Mouse (Mus musculus) cerebellum, adult 2 months (tissue): ENCODE results near the gene Fubp1. TPM values are rescaled to one million over a fixed set of nuclear protein-coding genes. Genes with fewer than 3 reads are reported as not detected.
"Not testable (repeated sequence)": the region's sequence is repeated elsewhere in the genome, so short reads cannot be mapped to it uniquely, and the experiment has no call there.

Source experiments
- DNase-seq, 2 experiments: peaks; one replicate each; pipeline ENCODE4 v3.0.0; 2021
- H3K27ac ChIP-seq: fragments of 200-500 bp; 2 replicates; pipeline ENCODE4 v1.5.1; 2012; ENCODE audit warnings: low read length, control low read depth, inconsistent platforms; ENCODE audit not compliant: insufficient read depth
- H3K27me3 ChIP-seq: fragments of 200-500 bp; 2 replicates; pipeline ENCODE4 v1.6.1; 2012; ENCODE audit warnings: inconsistent platforms, mild to moderate bottlenecking, low read length, moderate library complexity; ENCODE audit not compliant: control insufficient read depth, insufficient read depth
- H3K4me1 ChIP-seq: fragments of 200-500 bp; 2 replicates; pipeline ENCODE4 v1.6.1; 2011; ENCODE audit warnings: low read length; ENCODE audit not compliant: control insufficient read depth, insufficient read depth
- H3K4me3 ChIP-seq: fragments of 200-500 bp; replicated peaks from 2 replicates; pipeline ENCODE3; 2011; ENCODE audit warnings: mild to moderate bottlenecking, low read depth, low read length, control low read depth; ENCODE audit not compliant: insufficient read depth
- CTCF ChIP-seq: fragments of 200-500 bp; IDR thresholded peaks from 2 replicates; pipeline ENCODE4 v1.5.1; 2011; ENCODE audit warnings: low read depth, mild to moderate bottlenecking, control low read depth, low read length, moderate library complexity, borderline replicate concordance; ENCODE audit not compliant: insufficient read depth
- POLR2A ChIP-seq: fragments of 200-500 bp; IDR thresholded peaks from 2 replicates; pipeline ENCODE4 v1.6.1; 2011; ENCODE audit warnings: low read length, control low read depth, borderline replicate concordance; ENCODE audit not compliant: insufficient read depth
- WGBS: fragments of 180-500 bp; shearing (Covaris S2); methylation state at CpG from one replicate; pipeline ENCODE4 v1.1.7; 2018; 5-methylcytosine and 5-hydroxymethylcytosine counted together
- polyA plus RNA-seq: library from polyadenylated mRNA; depleted of rRNA; stranded (reverse); fragments of >200 nt; gene quantifications from 2 replicates; pipeline ENCODE4 v1.2.3, GENCODE M21; 2012

Fubp1 gene
- polyA plus RNA-seq, 1 experiment: 94.5 TPM

DNA sequence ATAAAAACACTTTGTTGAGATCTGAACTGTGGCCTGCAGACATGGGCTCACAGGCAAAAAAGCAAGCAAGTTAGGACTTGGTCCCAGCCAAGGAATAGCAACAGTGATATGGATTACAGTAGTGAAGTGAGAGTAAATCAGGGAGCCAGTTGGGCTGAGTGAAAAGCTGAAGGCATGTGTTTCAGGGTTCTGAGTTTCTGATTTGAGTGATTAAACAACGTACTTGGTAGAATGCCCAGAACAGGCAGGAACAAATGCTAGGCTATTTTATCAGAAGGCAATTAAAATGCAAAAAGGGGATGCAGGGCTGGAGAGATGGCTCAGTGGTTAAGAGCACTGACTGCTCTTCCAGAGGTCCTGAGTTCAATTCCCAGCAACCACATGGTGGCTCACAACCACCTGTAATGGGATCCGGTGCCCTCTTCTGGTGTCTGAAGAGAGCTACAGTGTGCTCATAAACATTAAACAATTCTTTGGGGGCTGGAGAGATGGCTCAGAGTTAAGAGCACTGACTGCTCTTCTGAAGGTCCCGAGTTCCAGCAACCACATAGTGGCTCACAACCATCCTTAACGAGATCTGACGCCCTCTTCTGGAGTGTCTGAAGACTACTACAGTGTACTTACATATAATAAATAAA lies 35.2 kb downstream of the Fubp1 start:
- no peak overlapping the region for H3K27ac ChIP-seq
- no peak for DNase-seq
- no peaks in the 10 kb centered on the region for H3K4me1 ChIP-seq
- H3K27me3 ChIP-seq: no peaks in the 10 kb centered on the region
- WGBS: 65% methylated on average over 5 of the region's 5 CpGs
- TF ChIP-seq POLR2A: no peak
- no peak for TF ChIP-seq CTCF
- H3K4me3 ChIP-seq: no peak overlapping the region

DNA sequence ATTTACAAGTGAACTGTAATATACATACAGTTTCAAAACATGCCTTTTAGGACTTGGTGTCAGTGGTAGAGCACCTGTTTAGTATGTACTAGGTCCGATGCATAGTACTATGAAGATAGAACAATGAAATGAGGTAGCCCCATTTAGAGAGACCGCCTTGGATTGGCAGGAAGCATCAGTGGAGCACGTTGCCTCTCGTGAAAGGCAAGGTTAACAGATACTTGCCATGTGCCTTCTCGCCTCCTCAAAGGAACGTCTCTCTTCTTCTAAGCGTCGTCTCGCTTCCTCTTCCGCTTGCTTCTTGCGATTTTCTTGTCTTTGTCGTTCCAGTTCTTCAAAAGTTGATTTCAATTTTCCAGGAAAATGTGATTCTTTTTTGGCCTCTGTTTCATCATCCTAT lies 37.5 kb downstream of the Fubp1 start:
- no peak for DNase-seq
- no peaks in the 10 kb centered on the region for H3K4me1 ChIP-seq
- H3K4me3 ChIP-seq: no peak overlapping the region
- no peaks in the 10 kb centered on the region for H3K27me3 ChIP-seq
- 90% methylated on average over 12 of the region's 12 CpGs for WGBS
- no peak overlapping the region for H3K27ac ChIP-seq
- TF ChIP-seq POLR2A (no peak), CTCF (no peak)

DNA sequence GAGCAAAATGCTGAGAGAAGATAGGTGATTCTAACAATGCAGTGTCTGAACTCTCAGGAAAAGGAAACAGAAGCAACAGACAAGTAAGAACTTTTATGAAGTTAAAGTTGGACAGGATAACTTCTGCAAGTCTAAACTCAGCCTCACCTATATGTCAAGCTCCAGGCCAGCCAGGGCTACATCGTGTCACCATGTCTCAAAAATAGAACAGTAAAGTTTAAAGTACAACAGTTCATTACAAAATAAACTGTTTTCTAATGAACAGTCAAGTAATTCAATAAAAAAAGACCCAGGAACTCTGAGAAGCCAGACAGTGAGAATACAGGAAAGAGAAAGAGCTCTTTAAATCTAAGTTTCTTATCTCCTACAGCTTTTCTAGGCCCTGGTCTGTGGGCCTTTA lies 40.3 kb downstream of the Fubp1 start:
- Histone ChIP-seq H3K4me3 (no peak overlapping the region), H3K4me1 (no peaks in the 10 kb centered on the region), H3K27ac (no peak overlapping the region), H3K27me3 (no peaks in the 10 kb centered on the region)
- WGBS: 90% methylated on average over 1 of the region's 1 CpGs
- no peak for DNase-seq
- TF ChIP-seq CTCF: no peak
- TF ChIP-seq POLR2A: no peak

GRCm38 (mm10) chr3:152257528-152257927 lies 47.3 kb downstream of the Fubp1 start:
- Histone ChIP-seq H3K4me1 (no peaks in the 10 kb centered on the region), H3K27me3 (no peaks in the 10 kb centered on the region), H3K4me3 (no peak overlapping the region), H3K27ac (no peak overlapping the region)
- no peak for DNase-seq
- 88% methylated on average over 3 of the region's 3 CpGs for WGBS
- no peak for TF ChIP-seq POLR2A
- TF ChIP-seq CTCF: no peak

GRCm38 (mm10) chr3:152259409-152259808 lies 49.2 kb downstream of the Fubp1 start:
- peak; percentile 47 to 67 for DNase-seq
- not testable (repeated sequence) for H3K27me3 ChIP-seq, H3K27ac ChIP-seq, H3K4me3 ChIP-seq, H3K4me1 ChIP-seq
- WGBS: 30% methylated on average over 8 of the region's 9 CpGs
- peak; percentile 59; the same call in 1 of the 2 replicates for TF ChIP-seq CTCF

GRCm38 (mm10) chr3:152260362-152260761 lies 50.1 kb downstream of the Fubp1 start:
- 91% methylated on average over 1 of the region's 1 CpGs for WGBS
- TF ChIP-seq CTCF (no peak), POLR2A (no peak)
- no peak overlapping the region for H3K4me3 ChIP-seq
- H3K27me3 ChIP-seq: no peaks in the 10 kb centered on the region
- H3K4me1 ChIP-seq: no peaks in the 10 kb centered on the region
- DNase-seq: no peak
- no peak overlapping the region for H3K27ac ChIP-seq

GRCm38 (mm10) chr3:152261436-152261835 lies 51.2 kb downstream of the Fubp1 start:
- no peak for DNase-seq
- Histone ChIP-seq H3K27ac (no peak overlapping the region), H3K4me3 (no peak overlapping the region), H3K4me1 (no peaks in the 10 kb centered on the region), H3K27me3 (no peaks in the 10 kb centered on the region)
- WGBS: 64% methylated on average over 8 of the region's 8 CpGs
- TF ChIP-seq CTCF (no peak), POLR2A (no peak)

- WGBS: 28% methylated on average over 8 of the region's 8 CpGs
- TF ChIP-seq POLR2A (no peak), CTCF (no peak)
- Histone ChIP-seq H3K4me3 (no peak overlapping the region), H3K27me3 (no peaks in the 10 kb centered on the region; the same call in 1 of the 2 replicates), H3K27ac (no peak overlapping the region), H3K4me1 (no peaks in the 10 kb centered on the region)
- DNase-seq: no peak
Measured at GRCm38 (mm10) chr3:152261948-152262347, 51.7 kb downstream of the Fubp1 start.
